ENCODE assay signal across 7 mouse cellular contexts in genomic region chr13:23763586-23764323, GRCm38 (mm10). TPM values are rescaled to one million over a fixed set of nuclear protein-coding genes. Genes with fewer than 3 reads are reported as not detected.
DNase-seq lines count a peak whose midpoint lies in the region; ATAC-seq lines count a peak whose summit lies in the region.

Gene Hist1h1a, plus strand, starts transcription at chr13:23763666.

- no peaks in the 10 kb centered on the region for H3K36me3 ChIP-seq in intestine, embryonic 15.5 days
- no peaks in the 10 kb centered on the region for H3K36me3 ChIP-seq in limb, embryonic 10.5 days
- no peaks in the 10 kb centered on the region for H3K36me3 ChIP-seq in midbrain, embryonic 12.5 days

- H3K9ac ChIP-seq in intestine, embryonic 15.5 days = peak within 1 kb of the TSS; percentile 73
- peak within 1 kb of the TSS; percentile 71 for H3K9ac ChIP-seq in midbrain, embryonic 12.5 days (replicated peaks)

- no peaks in the 10 kb centered on the region for H3K27me3 ChIP-seq in intestine, embryonic 15.5 days (replicated peaks)
- H3K27me3 ChIP-seq in limb, embryonic 10.5 days (ENCODE audit: low read depth, poor library complexity, severe bottlenecking) = no peaks in the 10 kb centered on the region
- no peaks in the 10 kb centered on the region for H3K27me3 ChIP-seq in midbrain, embryonic 12.5 days

- WGBS in intestine, embryonic 15.5 days = 4% methylated on average over 34 of the region's 34 CpGs
- 4% methylated on average over 34 of the region's 34 CpGs for WGBS in limb, embryonic 10.5 days
- 3% methylated on average over 34 of the region's 34 CpGs for WGBS in midbrain, embryonic 12.5 days

- no peaks in the 10 kb centered on the region for H3K9me3 ChIP-seq in intestine, embryonic 15.5 days
- H3K9me3 ChIP-seq in limb, embryonic 10.5 days (replicated peaks) = no peaks in the 10 kb centered on the region
- H3K9me3 ChIP-seq in midbrain, embryonic 12.5 days = no peaks in the 10 kb centered on the region

- H3K4me2 ChIP-seq in intestine, embryonic 15.5 days (replicated peaks) = peak within 1 kb of the TSS; percentile 86
- peak within 1 kb of the TSS; percentile 73 for H3K4me2 ChIP-seq in midbrain, embryonic 12.5 days (replicated peaks)

- DNase-seq in adrenal gland, adult 18-20 months (ENCODE audit: low spot score in 2 of 2) = peak; percentile 64 to 76
- peak; percentile 98 for DNase-seq in embryo, embryonic 10.5 days (ENCODE audit: low spot score)
- peak; percentile 75 for DNase-seq in gastrocnemius, postnatal 25 days
- DNase-seq in limb, embryonic 10.5 days (ENCODE audit: low spot score) = peak; percentile 91
- DNase-seq in skeletal muscle tissue, adult 2 months (ENCODE audit: low read depth, low spot score) = peak; percentile 87

- peak within 1 kb of the TSS; percentile 50 for H3K4me3 ChIP-seq in intestine, embryonic 15.5 days (replicated peaks)
- peak within 1 kb of the TSS; percentile 59 for H3K4me3 ChIP-seq in limb, embryonic 10.5 days
- H3K4me3 ChIP-seq in midbrain, embryonic 12.5 days = peak within 1 kb of the TSS; percentile 58

- peak; percentile 76 for ATAC-seq in intestine, embryonic 15.5 days
- ATAC-seq in midbrain, embryonic 12.5 days (ENCODE audit: low FRiP score, low read depth) = peak; percentile 75

- H3K4me1 ChIP-seq in intestine, embryonic 15.5 days (replicated peaks) = peaks cover 12% of the 10 kb centered on the region
- peaks cover 31% of the 10 kb centered on the region for H3K4me1 ChIP-seq in limb, embryonic 10.5 days
- H3K4me1 ChIP-seq in midbrain, embryonic 12.5 days = peaks cover 28% of the 10 kb centered on the region

- H3K27ac ChIP-seq in intestine, embryonic 15.5 days = peak within 1 kb of the TSS; percentile 97
- peak within 1 kb of the TSS; percentile 92 for H3K27ac ChIP-seq in limb, embryonic 10.5 days
- H3K27ac ChIP-seq in midbrain, embryonic 12.5 days (replicated peaks) = peak within 1 kb of the TSS; percentile 90

RNA-seq across cellular contexts. Expression of gene Hist1h1a, which starts in this region (rescaled TPM):
- total RNA-seq in adrenal gland, adult 18-20 months (2021) = 10 to 100 TPM in 1 of 2 experiments, 1 to 10 TPM in 1; 7.1 to 14.2 TPM
- 1 to 10 TPM; 5.3 to 7.9 TPM for total RNA-seq in gastrocnemius, postnatal 25 days (2021)
- polyA plus RNA-seq in intestine, embryonic 15.5 days (2015; fragmentation: Nextera tagmentation; extraction: Ambion mirVana) = 1.2 and 2.2 TPM in 2 replicates
- polyA plus RNA-seq in limb, embryonic 10.5 days (2016; fragmentation: Nextera tagmentation; extraction: Ambion mirVana) = 2.1 and 4.0 TPM in 2 replicates
- polyA plus RNA-seq in midbrain, embryonic 12.5 days (2016; fragmentation: Nextera tagmentation; extraction: Ambion mirVana) = 2.3 and 3.6 TPM in 2 replicates

Comparison
In these comparisons a context has a peak if more than half of its experiments do, and no peak if none do; other contexts are left out.
1. Peak in every context shown above with its lines: DNase-seq, ATAC-seq, H3K4me3 ChIP-seq and H3K27ac ChIP-seq.